ENCODE assay signal across 9 mouse cellular contexts in the genomic region with DNA sequence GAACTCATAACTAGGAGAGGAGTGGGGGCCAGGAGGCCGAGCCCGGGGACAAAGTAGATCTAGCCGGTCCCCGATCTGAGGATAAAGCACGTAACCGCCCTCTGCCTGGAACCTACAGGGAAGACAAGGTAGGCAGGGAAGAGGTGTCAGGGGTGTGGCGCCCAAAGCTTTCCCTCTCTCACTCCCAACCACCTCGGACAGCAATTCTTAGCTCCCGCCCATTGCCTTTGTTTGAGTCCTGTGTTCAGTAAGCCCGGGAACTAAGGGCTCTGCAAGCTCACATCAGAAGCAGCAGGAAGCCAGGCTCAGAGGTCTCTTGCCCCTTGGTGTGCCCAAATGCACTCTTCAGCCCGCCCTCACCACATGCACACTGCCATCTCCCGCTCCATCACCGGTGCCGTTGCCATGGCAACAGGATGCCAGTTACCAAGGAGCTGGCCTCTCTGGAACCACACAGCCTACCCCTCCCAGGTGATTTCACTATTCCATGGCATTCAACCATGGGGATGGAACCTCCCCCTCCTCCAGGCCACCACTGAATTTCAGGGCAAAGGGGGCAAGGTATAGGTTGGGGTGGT. TPM values are rescaled to one million over a fixed set of nuclear protein-coding genes. Genes with fewer than 3 reads are reported as not detected.
DNase-seq lines count a peak whose midpoint lies in the region; ATAC-seq and TF ChIP-seq lines count a peak whose summit lies in the region.
"Had no signal": no experiment of that assay in that cellular context is flagged by ENCODE, and none has a peak within 500 bp of the region (broad histone marks: within the 10 kb centered on the region; RNA-seq: fewer than 3 reads in every experiment).

No protein-coding gene starts in this region.

- H3K4me3 ChIP-seq in E14TG2a.4 (replicated peaks; ENCODE audit: low read length) = 0 out of 2 replicates have a peak overlapping the region, but pooled peaks have one; percentile 0
- H3K4me3 ChIP-seq in forebrain, embryonic 11.5 days (ENCODE audit: low read depth, low read length) = peak overlapping the region; percentile 19
- H3K4me3 ChIP-seq in limb, embryonic 13.5 days = peak overlapping the region; percentile 81; the same call in 1 of the 2 replicates
- H3K4me3 ChIP-seq: liver, embryonic 12.5 days had no signal

- H3K4me1 ChIP-seq in E14TG2a.4 (replicated peaks; ENCODE audit: low read depth, low read length) = peaks cover 89% of the 10 kb centered on the region
- peaks cover 57% of the 10 kb centered on the region for H3K4me1 ChIP-seq in forebrain, embryonic 11.5 days (replicated peaks; ENCODE audit: control insufficient read depth, insufficient read depth, low read length)
- peaks cover 74% of the 10 kb centered on the region for H3K4me1 ChIP-seq in limb, embryonic 13.5 days

- H3K27ac ChIP-seq in forebrain, embryonic 11.5 days (ENCODE audit: low read depth, low read length) = no peak overlapping the region
- H3K27ac ChIP-seq in limb, embryonic 13.5 days = no peak overlapping the region
- H3K27ac ChIP-seq: liver, embryonic 12.5 days had no signal

- TF ChIP-seq CTCF in E14TG2a.4 (conservative IDR thresholded peaks at IDR 0.05; ENCODE audit: low read length) = no peak

- peaks cover 25% of the 10 kb centered on the region for H3K27me3 ChIP-seq in E14TG2a.4 (ENCODE audit: insufficient read depth, low read length)
- H3K27me3 ChIP-seq in forebrain, embryonic 11.5 days (ENCODE audit: control insufficient read depth, insufficient read depth, low read length) = no peaks in the 10 kb centered on the region
- H3K27me3 ChIP-seq in limb, embryonic 13.5 days = no peaks in the 10 kb centered on the region

- WGBS in forebrain, embryonic 11.5 days = 14% methylated on average over 14 of the region's 14 CpGs
- WGBS in limb, embryonic 13.5 days = 33% methylated on average over 14 of the region's 14 CpGs

- H3K9me3 ChIP-seq in E14TG2a.4 (ENCODE audit: low read length) = no peaks in the 10 kb centered on the region
- no peaks in the 10 kb centered on the region for H3K9me3 ChIP-seq in forebrain, embryonic 11.5 days (ENCODE audit: control insufficient read depth, low read length)
- no peaks in the 10 kb centered on the region for H3K9me3 ChIP-seq in limb, embryonic 13.5 days
- H3K9me3 ChIP-seq: liver, embryonic 12.5 days had no signal

- no peak for ATAC-seq in forebrain, embryonic 11.5 days (replicated peaks; ENCODE audit: low FRiP score)
- no peak for ATAC-seq in limb, embryonic 13.5 days (ENCODE audit: low FRiP score, low read depth)
- ATAC-seq in megakaryocyte progenitor cell, adult 5-6 weeks (replicated peaks; ENCODE audit: poor library complexity) = no peak
- ATAC-seq: liver, embryonic 12.5 days had no signal

- DNase-seq in cerebellum, postnatal 14 days = peak; percentile 72 to 85
- DNase-seq in cerebellum, adult 11 months = no peak
- DNase-seq in forebrain, embryonic 11.5 days (ENCODE audit: low spot score) = peak; percentile 83
- no peak for DNase-seq in frontal cortex, postnatal 10 days (ENCODE audit: low spot score in 2 of 2)
- DNase-seq in adrenal gland, adult 18-20 months (ENCODE audit: low spot score in 2 of 2) = no peak

- peaks cover 11% of the 10 kb centered on the region for H3K36me3 ChIP-seq in E14TG2a.4 (ENCODE audit: insufficient read depth, low read length)
- H3K36me3 ChIP-seq in forebrain, embryonic 11.5 days (ENCODE audit: control insufficient read depth, insufficient read depth, low read length) = no peaks in the 10 kb centered on the region
- peaks cover 40% of the 10 kb centered on the region for H3K36me3 ChIP-seq in limb, embryonic 13.5 days

- peak overlapping the region; percentile 39 for H3K9ac ChIP-seq in forebrain, embryonic 11.5 days (ENCODE audit: low read length)
- peak overlapping the region; percentile 97; the same call in 1 of the 2 replicates for H3K9ac ChIP-seq in limb, embryonic 13.5 days
- H3K9ac ChIP-seq: liver, embryonic 12.5 days had no signal

- H3K4me2 ChIP-seq in forebrain, embryonic 11.5 days (ENCODE audit: low read depth, low read length, severe bottlenecking) = peak overlapping the region; percentile 100
- peak overlapping the region; percentile 96 for H3K4me2 ChIP-seq in limb, embryonic 13.5 days (replicated peaks)
- H3K4me2 ChIP-seq: liver, embryonic 12.5 days had no signal

RNA-seq across cellular contexts. Expression of a gene that starts 2.5 kb away (rescaled TPM):
- polyA plus RNA-seq in forebrain, embryonic 11.5 days (2014; fragmentation: Nextera tagmentation; extraction: Ambion mirVana) = 13.1 and 14.9 TPM in 2 replicates
- 45.8 and 47.6 TPM in 2 replicates for polyA plus RNA-seq in limb, embryonic 13.5 days (2015; fragmentation: Nextera tagmentation; extraction: Ambion mirVana)
- 0.15 TPM in 1 of 2 replicates, not detected in the other for total RNA-seq in megakaryocyte progenitor cell, adult 5-6 weeks (2015)
- total RNA-seq in megakaryocyte progenitor cell, adult 5-6 weeks (2017) = 0.24 and 0.33 TPM in 2 replicates
- total RNA-seq in adrenal gland, adult 18-20 months (2021) = under 1 TPM; 0.74 to 0.76 TPM

RNA-seq across cellular contexts. Expression of a gene that starts 8.6 kb away (rescaled TPM):
- polyA plus RNA-seq in forebrain, embryonic 11.5 days (2014; fragmentation: Nextera tagmentation; extraction: Ambion mirVana) = 2.1 and 2.6 TPM in 2 replicates
- 2.2 and 2.4 TPM in 2 replicates for polyA plus RNA-seq in limb, embryonic 13.5 days (2015; fragmentation: Nextera tagmentation; extraction: Ambion mirVana)
- 0.07 TPM in 1 of 2 replicates, not detected in the other for total RNA-seq in megakaryocyte progenitor cell, adult 5-6 weeks (2015)
- under 0.01 TPM in 1 of 2 replicates, not detected in the other for total RNA-seq in megakaryocyte progenitor cell, adult 5-6 weeks (2017)
- total RNA-seq in adrenal gland, adult 18-20 months (2021) = under 1 TPM; 0.13 TPM

RNA-seq across cellular contexts. Expression of a gene that starts 22.6 kb away (rescaled TPM):
- 39.3 and 44.1 TPM in 2 replicates for polyA plus RNA-seq in forebrain, embryonic 11.5 days (2014; fragmentation: Nextera tagmentation; extraction: Ambion mirVana)
- polyA plus RNA-seq in limb, embryonic 13.5 days (2015; fragmentation: Nextera tagmentation; extraction: Ambion mirVana) = 28.3 and 31.0 TPM in 2 replicates
- 16.2 and 18.3 TPM in 2 replicates for total RNA-seq in megakaryocyte progenitor cell, adult 5-6 weeks (2015)
- 6.2 and 6.9 TPM in 2 replicates for total RNA-seq in megakaryocyte progenitor cell, adult 5-6 weeks (2017)
- 10 to 100 TPM in 1 of 2 experiments, 1 to 10 TPM in 1; 9.6 to 10.9 TPM for total RNA-seq in adrenal gland, adult 18-20 months (2021)

RNA-seq across cellular contexts. Expression of a gene that starts 22.7 kb away (rescaled TPM):
- 168 and 175 TPM in 2 replicates for polyA plus RNA-seq in forebrain, embryonic 11.5 days (2014; fragmentation: Nextera tagmentation; extraction: Ambion mirVana)
- 158 and 161 TPM in 2 replicates for polyA plus RNA-seq in limb, embryonic 13.5 days (2015; fragmentation: Nextera tagmentation; extraction: Ambion mirVana)
- 124 and 173 TPM in 2 replicates for total RNA-seq in megakaryocyte progenitor cell, adult 5-6 weeks (2015)
- total RNA-seq in megakaryocyte progenitor cell, adult 5-6 weeks (2017) = 65.1 and 65.6 TPM in 2 replicates
- total RNA-seq in adrenal gland, adult 18-20 months (2021) = 10 to 100 TPM; 48.4 to 53.4 TPM

RNA-seq across cellular contexts. Expression of a gene that starts 48.3 kb away (rescaled TPM):
- polyA plus RNA-seq in forebrain, embryonic 11.5 days (2014; fragmentation: Nextera tagmentation; extraction: Ambion mirVana) = 9.3 and 12.6 TPM in 2 replicates
- 5.7 and 6.0 TPM in 2 replicates for polyA plus RNA-seq in limb, embryonic 13.5 days (2015; fragmentation: Nextera tagmentation; extraction: Ambion mirVana)
- total RNA-seq in megakaryocyte progenitor cell, adult 5-6 weeks (2015) = 19.6 and 44.5 TPM in 2 replicates
- total RNA-seq in megakaryocyte progenitor cell, adult 5-6 weeks (2017) = 2.0 and 4.0 TPM in 2 replicates
- 10 to 100 TPM; 32.8 to 39.8 TPM for total RNA-seq in adrenal gland, adult 18-20 months (2021)

Comparison
In these comparisons a context has a peak if more than half of its experiments do, and no peak if none do; other contexts are left out.
1. DNase-seq: peak in cerebellum, postnatal 14 days (2 of 2) and forebrain, embryonic 11.5 days (single experiment); none in cerebellum, adult 11 months (single experiment), frontal cortex, postnatal 10 days (0 of 2) and adrenal gland, adult 18-20 months (0 of 2).
2. H3K4me3 ChIP-seq: peak in every context shown above with its lines; median percentile 81 in limb, embryonic 13.5 days; 19 in forebrain, embryonic 11.5 days; 0 in E14TG2a.4.